Mouse (Mus musculus): ENCODE results near the gene Prkar2b. TPM values are rescaled to one million over a fixed set of nuclear protein-coding genes. Genes with fewer than 3 reads are reported as not detected.
A peak's percentile ranks its signal among the peaks of the same experiment; 100 is the strongest.

Prkar2b gene
- polyA plus RNA-seq, 1 experiment from 2014 or later, result 17.4 TPM

DNA sequence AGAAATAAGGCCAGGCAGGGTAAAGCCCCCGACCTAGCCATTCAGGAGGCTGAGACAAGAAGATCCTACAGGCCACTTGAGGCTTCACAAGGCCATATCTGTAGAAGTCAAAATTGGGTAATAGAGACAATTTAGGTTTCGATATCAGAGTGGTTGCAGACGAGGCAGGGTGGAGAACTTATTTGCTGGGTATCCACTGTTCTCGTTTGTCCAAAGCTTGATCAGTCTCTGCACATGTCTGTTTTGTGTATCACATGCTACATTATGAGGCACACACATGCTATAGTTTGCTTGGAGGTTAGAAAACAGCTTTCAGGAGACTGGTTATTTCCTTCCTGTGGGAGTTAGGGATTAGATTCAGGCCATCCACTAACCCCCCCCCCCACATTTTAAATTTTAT lies 105.3 kb downstream of the Prkar2b start:
- Histone ChIP-seq H3K4me2 (replicated peaks; ENCODE audit: low read depth, low read length) (no peak overlapping the region), H3K9me3 (ENCODE audit: low read length) (no peaks in the 10 kb centered on the region), H3K4me1 (ENCODE audit: insufficient read depth, low read length) (no peaks in the 10 kb centered on the region), H3K27ac (ENCODE audit: low read length) (no peak overlapping the region), H3K36me3 (ENCODE audit: insufficient read depth, low read length) (no peaks in the 10 kb centered on the region), H3K9ac (replicated peaks; ENCODE audit: low read length) (no peak overlapping the region), H3K4me3 (ENCODE audit: low read length) (no peak overlapping the region), H3K27me3 (ENCODE audit: insufficient read depth, low read length) (no peaks in the 10 kb centered on the region)
- ATAC-seq (ENCODE audit: low FRiP score, low TSS enrichment), result no peak
- WGBS, result 89% methylated on average over 4 of the region's 4 CpGs

DNA sequence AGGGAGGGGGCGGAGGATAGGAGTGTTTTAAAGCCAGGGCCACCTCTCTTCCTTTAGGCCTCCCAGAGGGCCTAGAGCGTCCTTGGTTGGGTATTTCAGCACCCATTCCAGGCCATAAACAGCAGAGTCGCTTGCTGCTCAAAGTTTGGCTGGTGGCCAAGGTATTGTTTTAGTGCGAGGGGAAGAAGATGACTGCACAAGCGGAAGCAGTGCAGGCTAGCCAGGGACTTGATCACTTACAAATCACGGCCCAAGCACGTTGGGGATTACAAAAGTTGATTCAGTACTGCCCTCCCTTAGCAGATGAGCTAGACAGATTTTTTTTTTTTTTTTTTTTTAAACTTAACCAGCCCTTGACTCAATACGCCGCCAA lies 110.5 kb downstream of the Prkar2b start:
- peak overlapping the region; percentile 79 for H3K27ac ChIP-seq (ENCODE audit: low read length)
- peak overlapping the region; percentile 42; the same call in 1 of the 2 replicates for H3K9ac ChIP-seq (replicated peaks; ENCODE audit: low read length)
- ATAC-seq (ENCODE audit: low FRiP score, low TSS enrichment), result no peak
- H3K4me3 ChIP-seq (ENCODE audit: low read length), result peak overlapping the region; percentile 43
- H3K27me3 ChIP-seq (ENCODE audit: insufficient read depth, low read length), result no peaks in the 10 kb centered on the region
- 1% methylated on average over 9 of the region's 9 CpGs for WGBS
- peak overlapping the region; percentile 58 for H3K4me2 ChIP-seq (replicated peaks; ENCODE audit: low read depth, low read length)
- H3K4me1 ChIP-seq (ENCODE audit: insufficient read depth, low read length), result peaks cover 5% of the 10 kb centered on the region; the same call in 1 of the 2 replicates
- no peaks in the 10 kb centered on the region for H3K9me3 ChIP-seq (ENCODE audit: low read length)
- H3K36me3 ChIP-seq (ENCODE audit: insufficient read depth, low read length), result no peaks in the 10 kb centered on the region

DNA sequence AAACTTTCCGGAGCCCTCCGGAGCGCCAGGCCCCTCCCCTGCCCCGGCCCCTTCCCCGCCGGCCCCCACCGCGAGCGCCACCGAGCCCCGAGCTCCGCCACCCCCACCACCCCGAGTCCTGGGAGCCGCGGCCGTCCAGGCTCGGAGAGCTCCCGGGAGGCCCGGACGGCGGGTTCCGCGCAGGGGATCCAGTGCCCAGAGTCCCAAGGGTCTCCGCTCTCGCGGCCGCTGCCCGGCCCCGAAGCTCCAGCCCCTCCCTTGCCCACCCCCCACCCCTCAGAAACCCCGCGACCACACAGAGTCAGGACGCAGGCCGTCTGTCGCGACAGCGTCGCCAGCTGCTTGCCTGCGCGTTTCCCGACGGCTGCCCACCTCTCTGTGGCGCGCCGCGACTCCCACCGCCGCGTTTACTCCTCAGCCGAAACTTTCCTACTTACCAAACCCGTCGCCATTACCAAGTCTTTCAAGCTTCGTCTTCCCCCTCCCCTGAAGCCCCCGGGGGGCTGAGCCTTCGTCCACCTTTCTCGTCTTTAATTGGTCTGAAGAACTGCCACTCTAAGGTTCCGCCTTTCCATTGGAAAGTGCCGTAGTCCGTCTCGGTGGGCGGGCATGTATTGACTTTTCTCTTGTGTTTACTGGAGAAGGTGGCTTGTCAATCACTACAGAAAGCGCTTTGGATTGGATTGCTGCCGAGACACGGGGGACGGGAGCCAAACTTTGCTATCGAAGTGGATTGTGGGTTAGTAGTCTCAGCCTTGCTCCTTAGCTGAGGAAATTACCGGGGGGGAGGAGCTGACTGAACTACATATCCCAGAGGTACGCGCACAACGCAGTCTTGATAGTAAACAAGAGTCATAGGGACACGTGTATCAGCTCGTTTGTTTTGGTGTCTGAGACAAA lies 111.1 kb downstream of the Prkar2b start, which contains the start of gene Hbp1:
TSS of gene Hbp1 (minus strand) at position 777 of the 900 bp plus-strand sequence.
- peak within 1 kb of the TSS; percentile 90 for H3K4me3 ChIP-seq (ENCODE audit: low read length)
- no peaks in the 10 kb centered on the region for H3K9me3 ChIP-seq (ENCODE audit: low read length)
- no peaks in the 10 kb centered on the region for H3K36me3 ChIP-seq (ENCODE audit: insufficient read depth, low read length)
- WGBS, result under 1% methylated on average over 53 of the region's 71 CpGs
- no peaks in the 10 kb centered on the region for H3K27me3 ChIP-seq (ENCODE audit: insufficient read depth, low read length)
- peaks cover 5% of the 10 kb centered on the region; the same call in 1 of the 2 replicates for H3K4me1 ChIP-seq (ENCODE audit: insufficient read depth, low read length)
- H3K4me2 ChIP-seq (replicated peaks; ENCODE audit: low read depth, low read length), result peak within 1 kb of the TSS; percentile 64
- peak within 1 kb of the TSS; percentile 92 for H3K9ac ChIP-seq (replicated peaks; ENCODE audit: low read length)
- H3K27ac ChIP-seq (ENCODE audit: low read length), result peak within 1 kb of the TSS; percentile 98
- ATAC-seq (ENCODE audit: low FRiP score, low TSS enrichment), result peak; percentile 97

DNA sequence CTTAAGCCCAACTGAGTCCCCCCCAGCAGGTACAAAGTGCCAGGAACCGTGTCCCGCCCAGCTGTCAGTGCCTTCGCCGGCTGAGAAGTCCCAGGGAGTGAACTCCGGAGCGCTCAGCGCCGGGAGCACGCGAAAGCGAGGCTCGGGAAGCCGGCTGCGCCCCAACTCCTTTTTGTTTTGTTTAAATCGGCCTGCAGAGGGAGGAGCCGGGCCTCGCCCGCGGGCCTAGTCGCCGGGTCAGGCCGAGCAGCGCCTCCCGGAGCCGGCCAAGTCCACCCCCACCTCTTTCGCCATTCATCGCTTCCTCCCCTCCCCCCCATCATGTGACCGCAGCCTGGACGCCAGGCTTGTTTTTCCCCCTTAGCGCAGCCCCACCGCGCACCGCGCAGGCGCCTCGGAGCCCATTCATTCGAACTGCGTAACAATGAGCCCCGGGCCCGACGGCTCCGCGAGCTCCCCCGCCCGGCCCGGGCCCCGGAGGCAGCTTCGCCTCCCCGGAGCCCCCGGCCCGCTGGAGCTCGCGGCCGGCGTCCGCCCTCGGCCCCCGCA lies 111.8 kb downstream of the Prkar2b start:
- H3K36me3 ChIP-seq (ENCODE audit: insufficient read depth, low read length), result no peaks in the 10 kb centered on the region
- H3K9me3 ChIP-seq (ENCODE audit: low read length), result no peaks in the 10 kb centered on the region
- H3K9ac ChIP-seq (replicated peaks; ENCODE audit: low read length), result peak overlapping the region; percentile 92
- H3K4me1 ChIP-seq (ENCODE audit: insufficient read depth, low read length), result peaks cover 5% of the 10 kb centered on the region; the same call in 1 of the 2 replicates
- peak; percentile 84 for ATAC-seq (ENCODE audit: low FRiP score, low TSS enrichment)
- no peaks in the 10 kb centered on the region for H3K27me3 ChIP-seq (ENCODE audit: insufficient read depth, low read length)
- peak overlapping the region; percentile 98 for H3K27ac ChIP-seq (ENCODE audit: low read length)
- H3K4me2 ChIP-seq (replicated peaks; ENCODE audit: low read depth, low read length), result peak overlapping the region; percentile 64
- under 1% methylated on average over 58 of the region's 58 CpGs for WGBS
- H3K4me3 ChIP-seq (ENCODE audit: low read length), result peak overlapping the region; percentile 90

DNA sequence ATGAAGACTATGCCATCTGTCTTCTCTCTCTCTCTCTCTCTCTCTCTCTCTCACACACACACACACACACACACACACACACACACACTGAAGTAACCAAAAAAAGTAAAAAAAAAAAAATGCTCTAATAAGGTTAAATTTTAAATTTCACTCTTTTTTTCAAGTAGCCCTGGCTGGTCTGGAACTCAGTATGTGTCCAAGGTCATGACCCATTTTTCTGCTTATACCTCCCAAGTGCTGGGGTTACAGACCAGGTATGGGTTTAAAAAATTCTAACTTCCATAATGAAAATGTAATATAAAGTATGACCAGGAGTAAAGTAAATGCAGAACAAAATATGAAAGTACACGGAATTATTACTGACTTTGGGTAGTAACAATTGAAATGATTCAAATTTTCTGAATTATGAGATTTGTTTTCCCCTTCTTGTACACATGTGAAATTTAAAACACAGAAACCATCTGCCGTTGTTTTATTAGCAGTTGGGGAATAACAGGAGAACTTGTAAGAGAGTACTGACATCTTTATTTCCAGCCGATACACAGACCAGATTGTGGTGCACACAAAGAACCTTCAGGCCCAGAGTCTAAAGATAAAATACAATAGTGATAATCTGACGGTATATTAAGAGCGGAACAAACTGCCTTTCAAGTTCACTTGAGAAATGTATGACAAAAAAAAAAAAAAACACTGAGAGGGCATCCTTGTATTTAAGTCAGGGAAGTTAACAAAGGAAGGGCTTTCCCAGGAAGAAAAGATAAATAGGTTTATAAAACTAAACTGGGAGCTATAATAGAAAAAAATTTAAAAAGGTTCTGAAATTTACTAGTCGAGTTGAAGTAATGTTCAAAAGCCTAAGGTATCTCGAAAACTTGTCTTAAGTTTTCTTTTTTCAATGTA lies 112.7 kb downstream of the Prkar2b start:
- Histone ChIP-seq H3K4me2 (replicated peaks; ENCODE audit: low read depth, low read length) (peak overlapping the region; percentile 64), H3K9me3 (ENCODE audit: low read length) (no peaks in the 10 kb centered on the region), H3K4me1 (ENCODE audit: insufficient read depth, low read length) (peaks cover 5% of the 10 kb centered on the region; the same call in 1 of the 2 replicates), H3K4me3 (ENCODE audit: low read length) (peak overlapping the region; percentile 90), H3K27ac (ENCODE audit: low read length) (peak overlapping the region; percentile 98), H3K9ac (replicated peaks; ENCODE audit: low read length) (peak overlapping the region; percentile 92), H3K36me3 (ENCODE audit: insufficient read depth, low read length) (peaks cover 4% of the 10 kb centered on the region; the same call in 1 of the 2 replicates), H3K27me3 (ENCODE audit: insufficient read depth, low read length) (no peaks in the 10 kb centered on the region)
- 18% methylated on average over 7 of the region's 7 CpGs for WGBS
- no peak for ATAC-seq (ENCODE audit: low FRiP score, low TSS enrichment)

DNA sequence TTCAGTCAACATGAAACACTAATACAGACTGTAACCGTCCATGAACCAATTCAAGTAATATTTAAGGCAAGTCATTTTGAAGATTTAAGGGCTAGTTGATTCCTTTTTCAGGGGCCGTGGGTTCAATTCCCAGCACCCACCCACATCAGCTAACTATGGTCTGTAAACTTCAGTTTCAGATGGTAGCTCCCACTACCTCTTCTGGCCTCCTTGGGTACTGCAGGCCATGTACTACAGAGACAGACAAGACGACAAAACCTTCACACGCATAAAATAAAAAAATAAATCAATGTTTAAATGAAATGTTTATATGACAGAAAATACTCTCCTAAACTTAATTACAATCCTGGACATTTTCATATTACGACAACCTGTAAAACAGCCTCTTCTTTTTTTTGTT lies 113.6 kb downstream of the Prkar2b start:
- Histone ChIP-seq H3K4me3 (ENCODE audit: low read length) (no peak overlapping the region), H3K36me3 (ENCODE audit: insufficient read depth, low read length) (peaks cover 12% of the 10 kb centered on the region), H3K9me3 (ENCODE audit: low read length) (no peaks in the 10 kb centered on the region), H3K9ac (replicated peaks; ENCODE audit: low read length) (no peak overlapping the region), H3K4me1 (ENCODE audit: insufficient read depth, low read length) (peaks cover 5% of the 10 kb centered on the region; the same call in 1 of the 2 replicates), H3K27me3 (ENCODE audit: insufficient read depth, low read length) (no peaks in the 10 kb centered on the region), H3K27ac (ENCODE audit: low read length) (no peak overlapping the region), H3K4me2 (replicated peaks; ENCODE audit: low read depth, low read length) (no peak overlapping the region)
- WGBS, result 91% methylated on average over 5 of the region's 5 CpGs
- ATAC-seq (ENCODE audit: low FRiP score, low TSS enrichment), result no peak

DNA sequence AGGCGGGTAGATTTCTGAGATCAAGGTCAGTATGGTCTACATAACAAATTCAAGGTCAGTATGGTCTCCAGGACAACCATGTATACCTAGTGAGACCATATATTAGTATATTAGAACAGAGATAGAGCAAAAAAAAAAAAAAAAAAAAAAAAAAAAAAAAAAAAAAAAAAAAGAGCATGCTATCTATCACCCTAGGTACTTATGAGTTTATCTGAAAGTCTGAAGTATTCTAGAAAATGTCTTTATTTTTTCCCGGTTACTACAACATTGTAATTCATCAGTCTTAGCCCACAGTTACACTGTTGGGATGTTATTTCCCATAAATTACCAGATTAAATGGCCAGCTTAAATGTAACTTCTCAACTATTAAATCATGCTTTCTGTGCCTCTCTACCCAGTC lies 116.7 kb downstream of the Prkar2b start:
- Histone ChIP-seq H3K9ac (replicated peaks; ENCODE audit: low read length) (no peak overlapping the region), H3K4me1 (ENCODE audit: insufficient read depth, low read length) (peaks cover 5% of the 10 kb centered on the region; the same call in 1 of the 2 replicates), H3K27me3 (ENCODE audit: insufficient read depth, low read length) (no peaks in the 10 kb centered on the region), H3K4me2 (replicated peaks; ENCODE audit: low read depth, low read length) (no peak overlapping the region), H3K9me3 (ENCODE audit: low read length) (no peaks in the 10 kb centered on the region), H3K36me3 (ENCODE audit: insufficient read depth, low read length) (peaks cover 19% of the 10 kb centered on the region), H3K4me3 (ENCODE audit: low read length) (no peak overlapping the region), H3K27ac (ENCODE audit: low read length) (no peak overlapping the region)
- no peak for ATAC-seq (ENCODE audit: low FRiP score, low TSS enrichment)
- WGBS, result 81% methylated on average over 2 of the region's 2 CpGs

DNA sequence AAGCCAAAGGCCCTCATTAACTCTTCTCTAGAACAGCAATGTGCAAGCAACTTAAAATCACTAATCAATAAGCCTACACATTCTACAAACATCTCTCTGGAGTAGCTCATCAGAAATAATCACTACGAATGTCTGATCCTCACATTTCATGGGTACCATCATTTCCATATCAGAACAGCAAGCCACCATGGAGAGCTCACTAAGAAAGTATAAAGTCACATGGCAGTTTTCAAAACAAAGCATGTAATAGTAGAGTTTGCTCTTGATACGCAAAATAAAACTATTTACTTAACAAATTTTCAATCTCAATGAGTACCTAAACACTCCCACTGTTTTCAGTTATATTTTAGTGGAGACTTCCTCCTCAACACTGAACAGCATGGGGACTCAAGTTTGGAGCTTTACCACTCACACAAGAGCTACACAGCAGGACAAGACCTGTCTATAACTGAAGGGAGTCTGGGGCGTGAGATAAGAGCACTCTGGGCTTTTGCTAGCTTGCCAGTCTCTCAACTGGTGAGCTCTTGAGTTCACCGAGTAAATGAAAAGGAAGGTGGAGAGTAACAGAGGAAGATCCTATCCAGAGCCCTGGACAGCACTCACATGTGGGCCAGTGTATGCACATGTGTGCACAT lies 118.0 kb downstream of the Prkar2b start:
- WGBS, result 97% methylated on average over 4 of the region's 4 CpGs
- H3K4me3 ChIP-seq (ENCODE audit: low read length), result no peak overlapping the region
- H3K36me3 ChIP-seq (ENCODE audit: insufficient read depth, low read length), result peaks cover 30% of the 10 kb centered on the region
- no peak overlapping the region for H3K27ac ChIP-seq (ENCODE audit: low read length)
- ATAC-seq (ENCODE audit: low FRiP score, low TSS enrichment), result no peak
- H3K9ac ChIP-seq (replicated peaks; ENCODE audit: low read length), result no peak overlapping the region
- no peaks in the 10 kb centered on the region for H3K9me3 ChIP-seq (ENCODE audit: low read length)
- H3K4me1 ChIP-seq (ENCODE audit: insufficient read depth, low read length), result peaks cover 4% of the 10 kb centered on the region; the same call in 1 of the 2 replicates
- no peaks in the 10 kb centered on the region for H3K27me3 ChIP-seq (ENCODE audit: insufficient read depth, low read length)
- H3K4me2 ChIP-seq (replicated peaks; ENCODE audit: low read depth, low read length), result no peak overlapping the region

DNA sequence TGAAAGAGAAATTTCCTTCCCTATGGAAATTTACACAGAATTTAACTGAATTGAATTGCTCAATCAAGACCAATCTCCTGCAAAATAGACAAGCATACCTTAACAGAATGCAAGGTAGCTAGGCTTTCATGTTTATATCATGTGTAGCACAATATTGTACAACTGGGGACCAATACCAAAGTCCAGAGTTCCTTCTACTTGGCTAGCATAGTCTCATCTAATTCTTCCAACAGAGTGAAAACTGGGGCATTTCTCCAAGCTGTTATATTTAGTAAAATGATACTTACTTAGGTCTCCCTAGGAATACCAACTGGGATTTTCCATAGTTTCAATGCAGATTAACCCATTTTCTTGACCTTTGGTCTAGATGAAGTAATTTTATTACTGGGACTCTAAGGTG lies 122.1 kb downstream of the Prkar2b start:
- no peak overlapping the region for H3K9ac ChIP-seq (replicated peaks; ENCODE audit: low read length)
- H3K9me3 ChIP-seq (ENCODE audit: low read length), result no peaks in the 10 kb centered on the region
- no peak overlapping the region for H3K4me2 ChIP-seq (replicated peaks; ENCODE audit: low read depth, low read length)
- H3K36me3 ChIP-seq (ENCODE audit: insufficient read depth, low read length), result peaks cover 57% of the 10 kb centered on the region
- no peak overlapping the region for H3K4me3 ChIP-seq (ENCODE audit: low read length)
- no peak overlapping the region for H3K27ac ChIP-seq (ENCODE audit: low read length)
- no peaks in the 10 kb centered on the region for H3K27me3 ChIP-seq (ENCODE audit: insufficient read depth, low read length)
- H3K4me1 ChIP-seq (ENCODE audit: insufficient read depth, low read length), result no peaks in the 10 kb centered on the region
- ATAC-seq (ENCODE audit: low FRiP score, low TSS enrichment), result no peak
